Mouse (Mus musculus) limb, embryonic 10.5 days (tissue): ENCODE data around the gene Gigyf2. TPM values are rescaled to one million over a fixed set of nuclear protein-coding genes. Genes with fewer than 3 reads are reported as not detected.

Experiments
- DNase-seq: peaks from one replicate; pipeline ENCODE4 v3.0.0-alpha.2; 2017; ENCODE audit warnings: low spot score
- H3K27ac ChIP-seq: fragments of 300-500 bp; sonication (generic); 2 replicates; pipeline ENCODE4 v1.5.1; 2016; ENCODE audit warnings: mild to moderate bottlenecking
- H3K27me3 ChIP-seq: fragments of 300-500 bp; sonication (generic); 2 replicates; pipeline ENCODE4 v1.6.1; 2016; ENCODE audit warnings: low read depth, mild to moderate bottlenecking; ENCODE audit not compliant: poor library complexity, severe bottlenecking
- H3K36me3 ChIP-seq: fragments of 300-500 bp; sonication (generic); 2 replicates; pipeline ENCODE4 v1.6.1; 2016; ENCODE audit warnings: mild to moderate bottlenecking, moderate library complexity
- H3K4me1 ChIP-seq: fragments of 300-500 bp; sonication (generic); 2 replicates; pipeline ENCODE4 v1.6.1; 2016
- H3K4me3 ChIP-seq: fragments of 300-500 bp; sonication (generic); 2 replicates; pipeline ENCODE4 v1.5.1; 2016; ENCODE audit warnings: mild to moderate bottlenecking, moderate library complexity
- H3K9me3 ChIP-seq: fragments of 300-500 bp; sonication (generic); replicated peaks from 2 replicates; pipeline ENCODE4 v1.6.1; 2016; ENCODE audit warnings: mild to moderate bottlenecking
- WGBS: fragments of 180-500 bp; shearing (Covaris S2); methylation state at CpG from one replicate; pipeline ENCODE4 v1.1.7; 2016; 5-methylcytosine and 5-hydroxymethylcytosine counted together
- polyA plus RNA-seq: library from polyadenylated mRNA; unstranded; fragments of >200 nt; fragmentation: Nextera tagmentation; extraction: Ambion mirVana; gene quantifications from 2 replicates; pipeline ENCODE4 v1.2.1, GENCODE M21; 2016

Gigyf2 gene
- polyA plus RNA-seq, 1 experiment from 2014 or later = 49.1 TPM

DNA sequence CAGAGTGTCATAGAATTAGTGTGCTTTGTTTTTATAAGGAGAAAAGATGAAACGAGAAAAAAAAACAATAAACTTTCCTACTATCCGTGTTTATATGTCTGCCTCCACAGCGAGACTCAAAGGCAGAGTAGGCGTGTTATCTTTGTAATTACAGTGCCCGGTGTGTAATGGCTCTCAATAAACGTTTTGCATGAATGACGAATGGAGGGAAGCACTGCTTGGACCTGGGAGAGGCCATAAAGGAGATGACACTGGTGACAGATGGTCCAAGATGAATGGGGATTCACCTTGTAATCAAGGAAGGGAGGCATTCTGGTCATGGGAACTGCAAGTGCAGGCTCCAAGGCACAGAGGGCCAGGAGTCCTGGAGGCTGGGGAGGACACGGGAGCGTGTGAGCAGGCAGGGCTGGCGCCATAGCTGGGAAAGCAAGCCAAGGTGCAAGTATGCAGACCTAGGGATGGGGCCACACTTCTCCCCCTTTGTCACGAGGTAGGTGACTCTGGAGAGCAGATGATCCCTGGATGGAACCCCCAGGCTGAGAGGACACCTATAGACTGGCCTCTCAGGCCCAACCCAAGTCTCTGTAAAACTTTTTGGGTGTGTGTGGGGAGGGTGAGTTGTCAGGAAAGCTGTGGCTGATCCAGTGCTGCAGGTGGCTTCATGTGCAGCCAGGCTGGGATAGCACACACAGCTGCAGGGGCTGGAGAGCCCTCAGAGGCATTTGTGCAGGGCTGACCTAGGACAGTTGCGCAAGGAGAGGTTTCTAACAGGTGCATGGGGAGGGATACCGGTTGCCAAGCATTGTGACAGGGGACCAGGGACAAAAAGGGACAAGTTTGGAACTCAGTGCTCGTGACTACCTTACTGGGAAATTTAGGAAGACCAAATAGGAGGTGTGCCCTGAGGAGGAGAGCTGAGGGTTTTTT, 26.2 kb upstream of the Gigyf2 start:
- H3K9me3 ChIP-seq = no peaks in the 10 kb centered on the region
- no peak overlapping the region for H3K4me3 ChIP-seq
- H3K4me1 ChIP-seq = no peaks in the 10 kb centered on the region
- no peak for DNase-seq
- H3K36me3 ChIP-seq = no peaks in the 10 kb centered on the region
- H3K27ac ChIP-seq = no peak overlapping the region
- H3K27me3 ChIP-seq = no peaks in the 10 kb centered on the region
- 68% methylated on average over 14 of the region's 14 CpGs for WGBS

GRCm38 (mm10) chr1:87301971-87302370, 24.8 kb upstream of the Gigyf2 start:
- H3K4me1 ChIP-seq = no peaks in the 10 kb centered on the region
- H3K4me3 ChIP-seq = no peak overlapping the region
- H3K36me3 ChIP-seq = no peaks in the 10 kb centered on the region
- 93% methylated on average over 2 of the region's 2 CpGs for WGBS
- H3K9me3 ChIP-seq = no peaks in the 10 kb centered on the region
- H3K27ac ChIP-seq = no peak overlapping the region
- no peaks in the 10 kb centered on the region for H3K27me3 ChIP-seq
- DNase-seq = no peak

GRCm38 (mm10) chr1:87308952-87309351, 17.8 kb upstream of the Gigyf2 start:
- H3K4me3 ChIP-seq = no peak overlapping the region
- H3K4me1 ChIP-seq = no peaks in the 10 kb centered on the region
- 91% methylated on average over 3 of the region's 3 CpGs for WGBS
- no peaks in the 10 kb centered on the region for H3K9me3 ChIP-seq
- DNase-seq = no peak
- H3K36me3 ChIP-seq = no peaks in the 10 kb centered on the region
- H3K27ac ChIP-seq = no peak overlapping the region
- no peaks in the 10 kb centered on the region for H3K27me3 ChIP-seq

DNA sequence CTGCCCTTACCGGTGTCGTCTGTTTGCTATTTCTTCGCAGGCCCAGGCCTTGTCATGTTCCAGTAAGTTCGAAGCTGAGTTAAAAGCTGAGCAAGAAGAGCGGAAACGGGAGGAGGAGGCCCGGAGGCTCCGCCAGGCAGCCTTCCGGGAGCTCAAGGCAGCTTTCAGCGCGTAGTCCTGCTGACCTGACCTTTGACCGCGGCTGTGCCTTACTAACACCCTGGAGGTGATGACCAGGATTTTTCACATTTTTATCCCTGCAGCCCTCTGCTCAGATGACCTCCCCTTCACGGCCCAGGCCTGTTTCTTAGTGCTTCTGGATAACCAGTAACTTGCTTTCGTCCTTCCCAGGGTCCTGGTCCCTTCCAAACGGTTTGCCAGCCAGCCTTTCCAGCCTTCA, 17.2 kb upstream of the Gigyf2 start:
- Histone ChIP-seq H3K36me3 (no peaks in the 10 kb centered on the region), H3K4me3 (no peak overlapping the region), H3K9me3 (no peaks in the 10 kb centered on the region), H3K27ac (no peak overlapping the region), H3K27me3 (no peaks in the 10 kb centered on the region), H3K4me1 (no peaks in the 10 kb centered on the region)
- 71% methylated on average over 16 of the region's 16 CpGs for WGBS
- no peak for DNase-seq

DNA sequence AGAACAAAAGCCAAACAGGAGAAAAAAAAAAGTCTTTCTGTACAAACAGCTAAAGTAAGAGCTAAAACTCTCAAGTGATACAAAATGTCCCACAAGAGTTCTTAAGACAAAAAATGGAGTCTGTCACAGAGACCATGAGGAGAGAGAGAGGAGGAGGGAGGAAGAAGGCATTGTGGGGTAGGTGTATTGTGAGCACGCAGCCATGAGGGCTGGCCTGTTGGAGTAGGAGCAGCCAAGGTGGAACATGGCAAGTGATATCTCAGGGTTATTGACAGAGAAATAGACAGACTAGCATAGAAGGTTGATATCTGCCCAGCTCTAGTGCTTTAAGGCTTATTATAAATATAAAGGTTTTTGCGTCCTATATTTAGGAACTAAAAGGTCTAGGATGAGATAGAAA, 14.1 kb upstream of the Gigyf2 start:
- 89% methylated on average over 2 of the region's 2 CpGs for WGBS
- Histone ChIP-seq H3K27ac (no peak overlapping the region), H3K4me1 (no peaks in the 10 kb centered on the region), H3K36me3 (no peaks in the 10 kb centered on the region), H3K27me3 (no peaks in the 10 kb centered on the region), H3K9me3 (no peaks in the 10 kb centered on the region), H3K4me3 (no peak overlapping the region)
- no peak for DNase-seq

DNA sequence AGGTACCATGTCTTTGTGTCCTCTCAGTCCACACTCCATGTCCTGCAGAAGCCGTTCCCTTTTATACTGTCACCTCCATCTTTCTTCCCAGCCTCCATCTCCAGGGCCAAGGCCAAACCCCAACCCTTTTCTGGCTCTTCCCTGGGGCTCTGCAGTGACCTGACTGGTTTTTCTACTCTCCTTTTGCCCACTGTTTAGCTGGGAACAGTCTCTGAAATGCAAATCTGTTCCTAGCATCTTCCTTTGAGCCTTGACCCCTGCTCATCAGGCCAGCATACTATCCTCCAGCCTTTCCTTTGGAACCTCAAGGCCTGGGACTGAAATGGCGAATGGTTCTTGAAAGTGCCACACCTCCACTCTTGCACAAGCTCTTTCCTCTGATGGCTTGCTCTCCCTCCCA, 13.7 kb upstream of the Gigyf2 start:
- no peaks in the 10 kb centered on the region for H3K9me3 ChIP-seq
- H3K4me3 ChIP-seq = no peak overlapping the region
- WGBS = 87% methylated on average over 2 of the region's 2 CpGs
- H3K36me3 ChIP-seq = no peaks in the 10 kb centered on the region
- DNase-seq = no peak
- no peaks in the 10 kb centered on the region for H3K27me3 ChIP-seq
- H3K4me1 ChIP-seq = no peaks in the 10 kb centered on the region
- H3K27ac ChIP-seq = no peak overlapping the region

GRCm38 (mm10) chr1:87313843-87314570, 12.8 kb upstream of the Gigyf2 start:
- no peak for DNase-seq

GRCm38 (mm10) chr1:87315431-87315830, 11.4 kb upstream of the Gigyf2 start:
- peaks cover 6% of the 10 kb centered on the region; the same call in 1 of the 2 replicates for H3K9me3 ChIP-seq
- H3K27ac ChIP-seq = no peak overlapping the region
- no peaks in the 10 kb centered on the region for H3K36me3 ChIP-seq
- no peak overlapping the region for H3K4me3 ChIP-seq
- H3K27me3 ChIP-seq = no peaks in the 10 kb centered on the region
- no peaks in the 10 kb centered on the region for H3K4me1 ChIP-seq
- WGBS = 91% methylated on average over 2 of the region's 2 CpGs
- no peak for DNase-seq

More at GRCm38 (mm10) chr1:87313843-87314570, 12.8 kb upstream of the Gigyf2 start:
- Histone ChIP-seq H3K27me3 (no peaks in the 10 kb centered on the region), H3K4me3 (no peak overlapping the region), H3K36me3 (no peaks in the 10 kb centered on the region), H3K4me1 (no peaks in the 10 kb centered on the region), H3K9me3 (no peaks in the 10 kb centered on the region), H3K27ac (no peak overlapping the region)
- 90% methylated on average over 8 of the region's 8 CpGs for WGBS

- no peaks in the 10 kb centered on the region for H3K4me1 ChIP-seq
- 81% methylated on average over 2 of the region's 2 CpGs for WGBS
- no peak overlapping the region for H3K27ac ChIP-seq
- peaks cover 7% of the 10 kb centered on the region; the same call in 1 of the 2 replicates for H3K9me3 ChIP-seq
- DNase-seq = no peak
- no peak overlapping the region for H3K4me3 ChIP-seq
- H3K36me3 ChIP-seq = no peaks in the 10 kb centered on the region
- no peaks in the 10 kb centered on the region for H3K27me3 ChIP-seq
Measured at GRCm38 (mm10) chr1:87315894-87316293, 10.9 kb upstream of the Gigyf2 start.

DNA sequence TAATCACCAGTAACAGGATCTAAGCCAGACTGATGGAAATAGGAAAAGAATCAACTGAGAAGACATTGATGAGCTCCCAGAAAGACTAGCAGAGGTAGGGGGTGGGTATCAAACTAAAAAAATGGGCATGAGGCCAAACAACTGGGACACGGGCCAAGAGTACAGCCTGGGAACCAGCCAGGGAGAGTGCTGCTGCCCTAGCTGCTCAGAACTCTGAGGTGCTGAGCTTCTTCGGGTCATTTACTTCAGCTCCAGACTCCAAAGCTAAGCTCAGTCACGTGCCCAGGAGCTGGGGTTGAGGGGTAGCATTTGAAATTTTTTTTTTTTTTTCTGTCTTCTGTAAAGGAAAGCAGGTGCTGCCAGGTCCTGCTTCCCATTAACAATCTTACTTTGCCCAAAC, 10.1 kb upstream of the Gigyf2 start:
- Histone ChIP-seq H3K27ac (no peak overlapping the region), H3K9me3 (peaks cover 7% of the 10 kb centered on the region; the same call in 1 of the 2 replicates), H3K36me3 (no peaks in the 10 kb centered on the region), H3K27me3 (no peaks in the 10 kb centered on the region), H3K4me1 (no peaks in the 10 kb centered on the region), H3K4me3 (no peak overlapping the region)
- DNase-seq = no peak
- WGBS = 66% methylated on average over 3 of the region's 3 CpGs

- Histone ChIP-seq H3K27me3 (no peaks in the 10 kb centered on the region), H3K27ac (no peak overlapping the region), H3K9me3 (peaks cover 7% of the 10 kb centered on the region; the same call in 1 of the 2 replicates), H3K4me1 (no peaks in the 10 kb centered on the region), H3K4me3 (no peak overlapping the region), H3K36me3 (no peaks in the 10 kb centered on the region)
- 8% methylated on average over 1 of the region's 1 CpGs for WGBS
- DNase-seq = no peak
Measured at GRCm38 (mm10) chr1:87321071-87321470, 5.7 kb upstream of the Gigyf2 start.

DNA sequence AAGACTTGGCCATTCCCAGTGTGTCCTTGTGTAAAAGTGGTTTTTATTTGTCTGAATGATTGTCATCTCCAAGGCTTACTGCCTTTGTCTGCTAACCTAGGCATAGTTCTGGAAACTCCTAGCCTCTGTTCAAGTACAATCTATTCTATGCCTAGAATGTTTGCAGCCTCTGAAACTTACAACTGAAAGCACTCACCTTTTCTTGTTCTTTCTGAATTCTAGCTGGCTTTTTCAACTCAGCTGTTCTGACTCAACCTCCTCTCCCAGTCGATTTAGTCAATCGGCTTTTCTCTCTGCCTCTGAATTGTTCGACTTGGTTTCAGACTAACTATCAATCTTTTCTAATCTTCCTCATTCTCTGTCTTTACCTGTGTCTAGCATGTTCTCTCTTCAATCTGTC, 4.0 kb upstream of the Gigyf2 start:
- Histone ChIP-seq H3K9me3 (peaks cover 7% of the 10 kb centered on the region; the same call in 1 of the 2 replicates), H3K4me3 (no peak overlapping the region), H3K4me1 (peaks cover 3% of the 10 kb centered on the region), H3K27me3 (no peaks in the 10 kb centered on the region), H3K36me3 (no peaks in the 10 kb centered on the region), H3K27ac (no peak overlapping the region)
- 92% methylated on average over 3 of the region's 3 CpGs for WGBS
- DNase-seq = no peak

DNA sequence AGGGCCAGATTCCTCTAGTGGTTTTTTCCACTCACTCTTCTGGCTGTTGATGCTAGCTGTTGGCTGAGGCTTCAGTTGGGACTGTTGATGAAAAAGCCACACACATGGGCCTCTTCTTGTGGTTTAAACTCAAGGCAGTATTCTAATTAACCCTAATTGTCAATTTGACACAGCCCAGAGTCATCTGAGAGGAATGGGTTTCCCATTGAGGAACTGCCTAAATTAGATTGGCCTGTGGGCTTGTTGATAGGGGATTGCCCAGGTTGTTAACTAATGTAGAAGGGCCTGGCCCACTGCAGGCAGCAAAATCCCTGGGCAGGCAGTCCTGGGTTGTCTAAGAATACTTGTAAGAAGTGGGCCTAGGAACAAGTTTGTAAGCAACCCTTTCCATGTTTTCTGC, 2.1 kb upstream of the Gigyf2 start:
- Histone ChIP-seq H3K27me3 (no peaks in the 10 kb centered on the region), H3K4me3 (no peak overlapping the region), H3K4me1 (peaks cover 11% of the 10 kb centered on the region), H3K36me3 (peaks cover 1% of the 10 kb centered on the region), H3K9me3 (peaks cover 7% of the 10 kb centered on the region; the same call in 1 of the 2 replicates), H3K27ac (no peak overlapping the region)
- no peak for DNase-seq
